Mouse (Mus musculus) left cerebral cortex, postnatal 4 days (tissue): ENCODE results near the gene Tmcc1. TPM values are rescaled to one million over a fixed set of nuclear protein-coding genes. Genes with fewer than 3 reads are reported as not detected.
"Not testable (repeated sequence)": the region's sequence is repeated elsewhere in the genome, so short reads cannot be mapped to it uniquely, and the experiment has no call there.

Experiments
- DNase-seq: peaks from one replicate; pipeline ENCODE4 v3.0.0-alpha.2; 2022
- intact Hi-C: fragments of 180-260 bp; cut with DNase I; formaldehyde crosslinking; loops from one replicate; pipeline ENCODE4 v1.15.1; 2025
- total RNA-seq, 2 experiments: library from RNA; stranded (reverse); gene quantifications; 2 replicates each; pipeline ENCODE4 v1.2.3; 2021

Tmcc1 gene
- total RNA-seq, 2 experiments from 2014 or later, result 67.9 to 73.3 TPM

DNA sequence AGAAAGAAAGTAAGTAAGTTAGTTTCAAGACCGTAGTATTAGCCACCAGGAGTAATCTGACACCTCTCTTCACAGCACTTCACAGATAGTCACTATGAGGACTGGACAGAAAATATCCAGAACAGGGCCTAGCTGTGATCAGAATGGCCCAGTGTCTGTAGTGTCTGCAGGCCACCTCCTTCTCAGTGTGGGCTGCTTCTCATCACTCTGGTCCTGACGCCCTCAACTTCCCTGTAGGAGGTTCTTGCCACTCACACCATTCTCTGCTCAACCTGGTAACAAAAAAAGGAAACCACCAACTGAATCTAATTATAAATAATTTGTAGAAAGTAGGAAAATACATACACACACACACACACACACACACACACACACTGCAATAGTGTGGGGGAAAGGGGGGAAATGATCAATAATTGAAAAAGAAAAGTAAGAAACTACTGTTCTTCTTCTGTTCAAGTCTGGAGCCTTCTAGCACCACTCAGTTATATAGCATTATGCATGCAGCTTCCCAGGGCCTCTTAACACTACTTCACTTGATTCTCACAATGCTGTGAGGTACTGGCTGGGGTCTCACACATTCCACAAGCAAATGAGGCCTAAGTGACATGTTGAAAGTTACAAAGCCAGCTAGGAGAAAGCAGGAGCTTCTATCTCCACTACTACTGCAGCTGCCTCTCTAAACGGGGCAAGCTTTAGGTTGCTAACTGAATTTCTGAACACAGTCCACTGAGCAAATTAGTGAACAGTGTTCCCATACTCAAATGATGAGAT, 38.2 kb downstream of the Tmcc1 start:
- DNase-seq, result no peak
- intact Hi-C loops, result loop anchor here (5.0 kb wide), 1 partner anchor 478 kb away; the partner anchor contains the start of gene Raf1

- no peak for DNase-seq
- intact Hi-C loops, result no loop called here
These were observed 45.9 kb downstream of the Tmcc1 start for GRCm38 (mm10) chr6:116147386-116147785.

GRCm38 (mm10) chr6:116141696-116142095, 51.6 kb downstream of the Tmcc1 start:
- intact Hi-C loops, result no loop called here
- DNase-seq, result no peak

GRCm38 (mm10) chr6:116140782-116141181, 52.5 kb downstream of the Tmcc1 start:
- no peak for DNase-seq
- intact Hi-C loops, result no loop called here

- DNase-seq, result no peak
- intact Hi-C loops, result no loop called here
These were observed 54.0 kb downstream of the Tmcc1 start for GRCm38 (mm10) chr6:116139143-116139856.

DNA sequence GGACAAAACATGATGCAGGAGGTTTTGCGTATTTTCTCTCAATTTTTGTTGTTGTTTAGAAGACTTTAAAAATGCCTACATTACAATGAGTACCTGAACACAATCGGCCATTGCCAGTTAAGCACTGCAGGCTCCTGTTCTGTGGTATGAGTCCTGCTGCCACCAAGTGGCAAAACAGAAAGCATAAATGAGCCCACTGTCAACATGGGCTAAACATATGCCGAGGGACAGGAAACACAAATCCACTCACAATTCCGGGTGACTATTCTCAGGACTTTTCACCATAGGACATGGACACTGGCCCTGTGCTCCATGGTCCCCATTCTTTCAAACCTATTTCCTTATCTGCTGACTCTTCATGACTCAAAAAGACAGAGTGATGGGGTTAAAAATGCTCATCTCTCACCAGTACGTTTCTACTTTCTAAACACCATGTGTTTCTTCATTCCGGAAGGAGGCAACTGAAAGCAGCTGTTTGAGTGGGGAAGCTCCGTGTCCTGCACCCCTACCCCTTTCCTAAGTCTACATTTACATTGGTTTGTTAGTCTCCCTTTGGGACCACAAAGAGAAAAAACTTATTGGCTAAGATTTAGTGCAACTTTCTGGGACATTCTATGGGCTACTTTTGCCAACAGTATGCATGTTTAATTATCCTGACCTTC, 57.2 kb downstream of the Tmcc1 start:
- intact Hi-C loops, result no loop called here

DNA sequence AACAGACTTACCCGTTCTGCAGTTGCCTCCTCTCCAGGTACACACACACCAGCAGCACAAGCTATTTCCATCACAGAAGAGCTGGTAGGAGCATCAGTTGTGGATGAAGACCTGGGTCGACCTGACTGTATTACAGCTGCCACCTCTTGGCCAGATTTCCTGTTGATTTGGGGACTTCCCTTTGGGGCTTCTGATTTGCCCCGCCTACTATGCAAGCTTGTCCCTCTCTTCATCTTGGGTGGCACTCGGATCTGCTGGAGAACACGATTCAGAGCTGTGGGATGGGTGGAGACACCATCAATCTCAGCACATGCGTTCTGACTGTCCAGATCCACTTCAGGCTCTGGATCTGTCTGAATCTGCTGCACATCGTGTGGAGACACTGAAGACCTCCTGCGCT, 59.5 kb downstream of the Tmcc1 start:
- intact Hi-C loops, result no loop called here

More for the DNA sequence above, 57.2 kb downstream of the Tmcc1 start:
- DNase-seq, result peak; percentile 12

DNA sequence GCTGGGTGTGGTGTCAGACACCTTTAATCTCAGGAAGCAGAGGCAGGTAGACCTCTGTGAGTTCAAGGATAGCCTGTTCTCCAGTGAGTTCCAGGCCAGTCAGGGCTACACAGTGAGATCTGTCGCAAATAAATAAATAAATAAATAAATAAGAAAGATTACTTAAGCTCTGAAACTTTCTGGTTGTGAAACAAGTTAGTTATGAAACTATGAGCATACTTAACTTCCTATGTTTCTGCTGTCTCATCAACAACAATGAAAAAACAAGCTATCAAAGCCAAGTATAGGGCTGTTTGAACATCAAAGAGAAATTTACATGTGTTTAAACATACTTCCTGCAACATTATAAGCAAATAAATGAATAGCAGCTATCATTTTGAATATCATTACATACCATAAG, 61.5 kb downstream of the Tmcc1 start:
- intact Hi-C loops, result no loop called here
- DNase-seq, result no peak

More for the DNA sequence above, 59.5 kb downstream of the Tmcc1 start:
- no peak for DNase-seq

GRCm38 (mm10) chr6:116128710-116129109, 64.6 kb downstream of the Tmcc1 start:
- intact Hi-C loops, result loop anchor here (2.0 to 10.0 kb wide), 2 partner anchors 118 to 234 kb away; no protein-coding TSS in a partner anchor
- peak; percentile 17 for DNase-seq

DNA sequence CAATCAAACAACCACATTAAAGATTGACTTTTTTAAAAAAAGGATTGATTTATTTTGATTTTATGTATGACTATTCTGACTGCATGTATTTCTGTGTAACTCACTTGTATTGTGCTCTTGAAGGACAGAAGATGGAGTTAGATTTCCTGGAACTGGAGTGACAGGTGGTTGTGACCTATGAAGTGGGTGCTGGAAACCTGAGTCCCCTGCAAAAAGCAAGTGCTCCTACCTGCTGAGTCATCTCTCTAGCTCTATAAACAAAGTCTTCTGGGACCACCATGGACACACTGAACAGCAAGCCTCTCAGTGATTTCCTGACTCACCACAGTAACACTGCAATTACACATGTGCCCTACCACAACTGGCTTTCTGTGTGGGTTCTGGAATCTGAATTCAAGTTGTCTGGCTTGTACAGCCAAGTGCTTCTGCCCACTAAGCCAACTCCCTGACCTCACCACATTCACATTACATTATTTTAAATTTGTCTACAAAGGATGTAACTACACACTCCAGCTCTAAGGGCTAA, 65.3 kb downstream of the Tmcc1 start:
- DNase-seq, result no peak
- intact Hi-C loops, result loop anchor here (2.0 to 10.0 kb wide), 2 partner anchors 117 to 233 kb away; no protein-coding TSS in a partner anchor

- no peak for DNase-seq
- intact Hi-C loops, result loop anchor here (10.0 kb wide), 1 partner anchor 232 kb away; no protein-coding TSS in a partner anchor
These were observed 66.7 kb downstream of the Tmcc1 start for GRCm38 (mm10) chr6:116126577-116126976.

GRCm38 (mm10) chr6:116122881-116123280, 70.4 kb downstream of the Tmcc1 start:
- intact Hi-C loops, result loop anchor here (10.0 kb wide), 1 partner anchor 228 kb away; no protein-coding TSS in a partner anchor
- no peak for DNase-seq

GRCm38 (mm10) chr6:116119669-116120068, 73.6 kb downstream of the Tmcc1 start:
- intact Hi-C loops, result loop anchor here (10.0 kb wide), 1 partner anchor 225 kb away; no protein-coding TSS in a partner anchor
- no peak for DNase-seq

DNA sequence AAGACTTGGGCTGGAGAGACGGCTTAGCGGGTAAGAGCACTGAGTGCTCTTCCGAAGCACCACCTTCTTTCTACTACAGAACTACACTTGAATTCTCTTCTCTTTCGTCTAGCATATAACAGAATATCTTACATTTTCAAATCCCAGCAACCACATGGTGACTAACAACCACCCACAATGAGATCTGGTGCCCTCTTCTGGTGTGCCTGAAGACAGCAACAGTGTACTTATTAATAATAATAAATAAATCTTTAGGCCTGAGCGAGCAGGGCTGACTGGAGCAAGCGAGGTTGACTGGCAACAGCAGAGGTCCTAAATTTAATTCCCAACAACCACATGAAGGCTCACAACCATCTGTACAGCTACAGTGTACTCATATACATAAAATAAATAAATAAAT, 76.7 kb downstream of the Tmcc1 start:
- DNase-seq, intact Hi-C loops: not testable (repeated sequence)

DNA sequence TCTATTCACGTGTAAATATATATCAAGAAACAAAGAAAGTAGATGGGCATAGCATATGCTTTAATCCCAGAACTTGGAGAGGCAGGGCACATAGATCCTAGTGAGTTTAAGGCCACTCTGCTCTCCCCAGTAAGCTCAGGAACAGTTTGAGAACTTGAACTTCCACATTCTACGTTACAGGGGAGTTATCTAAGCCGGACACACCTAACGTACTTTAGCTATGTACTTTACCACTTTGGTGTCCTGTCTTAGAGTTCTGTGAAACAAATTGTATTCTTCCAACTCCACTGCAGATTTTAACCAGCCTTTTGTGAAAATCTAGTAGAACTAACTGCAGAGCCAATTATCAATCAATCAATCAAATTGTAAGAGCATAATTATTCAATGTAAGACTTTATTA, 82.7 kb downstream of the Tmcc1 start:
- intact Hi-C loops, result no loop called here

DNA sequence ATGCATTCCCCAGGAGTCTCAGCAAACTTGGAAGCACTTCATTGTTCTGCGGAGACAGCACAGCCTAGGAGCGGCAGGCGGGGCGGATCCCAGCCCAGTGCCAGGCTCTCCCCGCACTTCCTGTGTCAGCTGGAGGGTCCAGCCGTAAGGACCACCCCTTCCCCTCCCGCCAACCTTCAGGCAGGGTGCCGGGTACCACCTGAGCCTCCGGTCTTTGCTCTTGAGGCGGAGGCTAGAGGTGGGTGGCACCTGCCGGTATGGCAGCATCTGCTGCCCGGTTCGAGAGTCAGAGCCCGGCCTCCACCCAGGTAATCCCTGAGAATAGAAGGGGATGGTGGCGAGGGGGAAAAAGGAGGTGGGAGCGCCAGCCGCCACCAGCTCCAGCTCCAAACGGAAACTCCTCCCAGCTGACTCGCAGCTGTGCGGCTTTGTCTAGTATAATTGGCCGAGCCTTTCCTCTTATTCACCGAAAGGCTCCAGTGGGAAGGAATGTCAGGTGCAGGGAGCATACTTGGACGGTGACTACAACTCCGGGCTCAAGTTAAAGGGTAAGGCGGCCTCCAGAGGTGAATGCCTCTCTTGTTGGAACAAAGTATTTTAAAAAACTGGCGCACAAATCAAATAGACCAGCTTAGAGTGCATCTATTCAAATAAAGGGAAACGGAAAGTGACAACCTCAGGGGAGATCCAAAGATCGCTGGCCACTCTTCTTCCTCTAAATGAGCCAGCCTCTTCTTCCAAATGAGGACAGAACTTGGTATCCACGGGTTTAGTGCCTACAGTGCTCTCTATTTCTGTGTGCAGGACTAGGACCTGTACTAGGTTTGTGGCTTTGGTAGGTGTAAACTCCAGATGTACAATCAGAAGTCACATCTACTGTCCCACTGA, 85.6 kb downstream of the Tmcc1 start:
- DNase-seq, result peak; percentile 78
- intact Hi-C loops, result no loop called here

More for the DNA sequence above, 82.7 kb downstream of the Tmcc1 start:
- DNase-seq, result no peak

DNA sequence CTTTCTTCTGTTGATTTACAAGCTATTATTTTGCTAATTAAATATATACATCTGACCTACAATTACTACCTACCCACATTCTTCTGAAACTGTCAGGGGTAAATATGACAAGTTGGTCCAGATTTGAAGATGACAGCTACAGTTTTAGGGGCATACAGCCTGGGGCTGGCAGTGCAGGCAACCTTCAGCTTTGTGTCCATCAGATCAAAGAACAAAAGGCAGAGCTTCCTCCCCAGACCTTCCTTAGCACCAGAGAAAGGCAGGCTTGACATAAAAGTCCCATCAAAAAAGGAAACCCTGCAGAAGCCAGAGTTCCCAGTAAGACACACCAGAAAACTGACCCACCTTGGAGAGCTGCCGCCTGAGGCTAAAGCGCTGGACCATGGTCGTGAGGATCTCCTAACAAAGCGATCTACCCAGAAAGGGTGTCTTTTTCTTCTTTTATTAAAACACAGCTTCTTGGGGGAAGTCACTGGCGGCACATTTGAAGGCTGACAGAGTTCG, 86.3 kb downstream of the Tmcc1 start:
- intact Hi-C loops, result no loop called here
- no peak for DNase-seq

GRCm38 (mm10) chr6:116097579-116097978, 95.7 kb downstream of the Tmcc1 start:
- no peak for DNase-seq
- intact Hi-C loops, result no loop called here

GRCm38 (mm10) chr6:116089402-116089801, 103.9 kb downstream of the Tmcc1 start:
- intact Hi-C loops, result no loop called here
- DNase-seq, result no peak

DNA sequence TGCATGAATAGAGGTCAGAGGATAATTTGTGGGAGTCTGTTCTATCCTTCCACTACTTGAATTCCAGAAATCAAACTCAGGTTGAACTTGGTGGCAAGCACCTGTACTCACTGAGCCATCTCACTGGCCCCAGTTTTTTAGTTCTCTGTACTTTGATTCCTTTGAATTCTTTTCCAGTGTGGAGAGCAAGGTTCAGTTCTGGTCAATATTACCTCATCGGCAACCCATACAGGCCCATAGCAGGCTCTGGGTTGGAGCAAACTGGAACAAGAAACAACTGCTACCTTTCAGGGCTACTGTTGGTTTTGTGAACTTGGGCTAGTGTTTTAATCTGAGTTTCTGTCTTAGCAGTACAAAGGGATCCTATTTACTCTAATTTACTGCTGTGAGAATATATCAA, 107.2 kb downstream of the Tmcc1 start:
- intact Hi-C loops, result no loop called here
- DNase-seq, result no peak
